Mouse (Mus musculus): ENCODE results near the gene Mbnl2. TPM values are rescaled to one million over a fixed set of nuclear protein-coding genes. Genes with fewer than 3 reads are reported as not detected.
A peak's percentile ranks its signal among the peaks of the same experiment; 100 is the strongest.

Mbnl2 gene
- polyA plus RNA-seq, 1 experiment: 64.4 TPM

DNA sequence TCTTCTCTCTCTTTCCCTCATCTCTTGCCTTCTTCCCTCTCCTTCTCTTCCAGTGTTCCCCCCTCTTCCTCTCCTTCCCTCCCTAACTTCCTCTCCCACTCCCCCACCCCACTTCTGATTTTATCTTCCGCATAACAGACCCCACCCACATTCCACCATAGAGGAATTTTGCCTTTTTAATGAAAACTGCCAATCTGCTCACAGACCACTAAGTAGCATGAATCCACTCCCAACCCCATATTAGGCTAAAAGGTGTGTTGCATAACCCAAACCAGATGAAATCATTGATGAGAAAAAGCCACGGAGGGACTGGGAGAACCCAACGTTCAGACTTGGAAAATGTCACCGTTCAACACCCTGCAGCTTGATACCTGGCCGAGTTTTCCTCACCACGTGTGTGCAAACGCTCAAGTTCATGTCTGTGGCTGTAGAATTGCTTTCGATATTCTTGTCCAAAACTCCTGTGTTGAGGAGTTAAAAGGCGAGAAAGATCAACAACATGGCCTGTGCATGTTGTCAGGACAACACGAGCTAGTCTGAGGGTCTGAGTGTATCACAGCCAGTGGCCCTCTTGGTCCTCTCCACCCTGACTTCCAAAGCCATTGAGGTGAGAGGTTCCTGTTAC is 13.0 kb downstream of the Mbnl2 start:
- H3K27ac ChIP-seq (ENCODE audit: control insufficient read depth, insufficient read depth, low read length): no peak overlapping the region
- WGBS: 91% methylated on average over 10 of the region's 10 CpGs
- TF ChIP-seq POLR2A (IDR thresholded peaks at IDR 0.05; ENCODE audit: control insufficient read depth, extremely low read depth, insufficient read depth, low read length, poor library complexity) (no peak), CTCF (IDR thresholded peaks at IDR 0.05; ENCODE audit: borderline replicate concordance, control insufficient read depth, extremely low read depth, insufficient read depth, low read length, poor library complexity) (no peak)
- H3K27me3 ChIP-seq (ENCODE audit: control insufficient read depth, insufficient read depth, low read length): no peaks in the 10 kb centered on the region
- H3K36me3 ChIP-seq (ENCODE audit: control insufficient read depth, insufficient read depth, low read length): no peaks in the 10 kb centered on the region
- H3K4me1 ChIP-seq (replicated peaks; ENCODE audit: control insufficient read depth, insufficient read depth, low read length): peaks cover 50% of the 10 kb centered on the region
- DNase-seq: no peak
- H3K4me3 ChIP-seq (ENCODE audit: control insufficient read depth, insufficient read depth, low read length): no peak overlapping the region

DNA sequence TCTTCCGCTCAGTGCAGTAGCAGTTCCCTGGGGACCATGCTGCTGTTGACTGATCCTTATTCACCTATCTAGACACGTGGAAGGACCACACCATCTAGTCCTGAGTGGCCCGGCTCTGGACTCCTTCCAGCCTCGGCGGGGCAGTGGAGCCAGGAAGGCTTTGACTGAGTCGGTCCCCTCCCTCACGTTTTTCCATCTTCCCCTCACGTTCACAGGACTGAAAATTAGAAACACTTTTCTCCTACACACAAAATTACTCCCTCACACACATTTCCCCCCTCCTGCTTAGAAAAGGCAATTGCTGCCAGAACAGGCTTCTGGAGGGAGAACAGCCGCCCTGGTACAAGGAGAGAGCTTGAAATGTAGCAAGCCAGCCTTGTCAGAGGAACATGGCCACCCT is 13.6 kb downstream of the Mbnl2 start:
- no peak for TF ChIP-seq POLR2A (IDR thresholded peaks at IDR 0.05; ENCODE audit: control insufficient read depth, extremely low read depth, insufficient read depth, low read length, poor library complexity)
- TF ChIP-seq CTCF (IDR thresholded peaks at IDR 0.05; ENCODE audit: borderline replicate concordance, control insufficient read depth, extremely low read depth, insufficient read depth, low read length, poor library complexity): no peak
- Histone ChIP-seq H3K4me3 (ENCODE audit: control insufficient read depth, insufficient read depth, low read length) (no peak overlapping the region), H3K27me3 (ENCODE audit: control insufficient read depth, insufficient read depth, low read length) (no peaks in the 10 kb centered on the region), H3K27ac (ENCODE audit: control insufficient read depth, insufficient read depth, low read length) (no peak overlapping the region), H3K4me1 (replicated peaks; ENCODE audit: control insufficient read depth, insufficient read depth, low read length) (peaks cover 52% of the 10 kb centered on the region), H3K36me3 (ENCODE audit: control insufficient read depth, insufficient read depth, low read length) (no peaks in the 10 kb centered on the region)
- no peak for DNase-seq
- 87% methylated on average over 9 of the region's 9 CpGs for WGBS

DNA sequence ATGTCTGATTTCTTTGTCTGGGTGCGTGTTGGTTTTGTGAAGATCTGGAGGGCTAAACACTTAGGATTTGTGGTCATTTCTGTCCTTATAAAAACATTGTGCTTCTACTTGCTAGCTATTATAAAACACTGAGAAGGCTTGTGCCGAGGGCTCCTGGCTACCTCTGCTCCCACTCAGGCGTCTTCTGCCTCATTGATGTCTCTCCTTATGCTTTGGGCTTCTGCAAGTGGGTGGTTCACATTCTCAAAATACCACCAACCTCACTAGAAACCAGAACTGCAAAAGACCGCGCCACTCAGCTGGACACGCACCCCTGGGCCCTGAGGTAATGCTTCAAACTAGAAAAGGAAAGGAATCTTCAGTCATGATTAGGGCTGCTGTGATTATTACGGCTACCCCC is 14.1 kb downstream of the Mbnl2 start:
- Histone ChIP-seq H3K4me1 (replicated peaks; ENCODE audit: control insufficient read depth, insufficient read depth, low read length) (peaks cover 54% of the 10 kb centered on the region), H3K4me3 (ENCODE audit: control insufficient read depth, insufficient read depth, low read length) (no peak overlapping the region), H3K27me3 (ENCODE audit: control insufficient read depth, insufficient read depth, low read length) (no peaks in the 10 kb centered on the region), H3K27ac (ENCODE audit: control insufficient read depth, insufficient read depth, low read length) (no peak overlapping the region), H3K36me3 (ENCODE audit: control insufficient read depth, insufficient read depth, low read length) (no peaks in the 10 kb centered on the region)
- WGBS: 87% methylated on average over 7 of the region's 7 CpGs
- DNase-seq: no peak
- no peak for TF ChIP-seq CTCF (IDR thresholded peaks at IDR 0.05; ENCODE audit: borderline replicate concordance, control insufficient read depth, extremely low read depth, insufficient read depth, low read length, poor library complexity)

DNA sequence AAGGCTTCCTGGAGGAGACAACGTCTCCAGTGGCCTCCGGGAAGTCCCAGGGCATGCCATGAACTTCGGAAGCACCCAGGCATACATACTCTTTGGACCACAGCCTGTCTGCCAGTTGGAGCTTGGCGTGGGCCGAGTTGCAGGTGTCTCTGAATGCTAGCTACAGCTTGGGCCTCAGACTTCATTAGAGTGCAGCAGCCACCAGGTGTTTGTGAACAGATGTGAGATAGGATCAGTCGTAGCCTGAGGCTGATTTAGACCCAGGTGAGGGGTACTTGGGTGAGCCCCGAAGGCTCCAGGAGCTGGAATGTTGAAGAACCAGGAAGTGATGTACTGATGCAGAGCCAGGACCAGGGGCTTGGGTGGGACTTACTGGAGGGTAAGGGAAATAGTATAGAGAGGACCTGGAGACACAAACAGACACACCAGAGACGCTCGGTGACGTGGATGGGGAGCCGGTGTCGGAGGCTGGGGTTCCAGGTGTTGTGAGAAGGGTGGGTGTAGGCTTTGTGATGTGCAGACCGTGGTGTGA is 15.8 kb downstream of the Mbnl2 start:
- no peak for DNase-seq
- no peaks in the 10 kb centered on the region for H3K36me3 ChIP-seq (ENCODE audit: control insufficient read depth, insufficient read depth, low read length)
- TF ChIP-seq CTCF (IDR thresholded peaks at IDR 0.05; ENCODE audit: borderline replicate concordance, control insufficient read depth, extremely low read depth, insufficient read depth, low read length, poor library complexity): no peak
- TF ChIP-seq POLR2A (IDR thresholded peaks at IDR 0.05; ENCODE audit: control insufficient read depth, extremely low read depth, insufficient read depth, low read length, poor library complexity): no peak
- H3K4me1 ChIP-seq (replicated peaks; ENCODE audit: control insufficient read depth, insufficient read depth, low read length): peaks cover 65% of the 10 kb centered on the region
- H3K27me3 ChIP-seq (ENCODE audit: control insufficient read depth, insufficient read depth, low read length): no peaks in the 10 kb centered on the region
- H3K4me3 ChIP-seq (ENCODE audit: control insufficient read depth, insufficient read depth, low read length): no peak overlapping the region
- H3K27ac ChIP-seq (ENCODE audit: control insufficient read depth, insufficient read depth, low read length): peak overlapping the region; percentile 50
- WGBS: 66% methylated on average over 13 of the region's 13 CpGs

DNA sequence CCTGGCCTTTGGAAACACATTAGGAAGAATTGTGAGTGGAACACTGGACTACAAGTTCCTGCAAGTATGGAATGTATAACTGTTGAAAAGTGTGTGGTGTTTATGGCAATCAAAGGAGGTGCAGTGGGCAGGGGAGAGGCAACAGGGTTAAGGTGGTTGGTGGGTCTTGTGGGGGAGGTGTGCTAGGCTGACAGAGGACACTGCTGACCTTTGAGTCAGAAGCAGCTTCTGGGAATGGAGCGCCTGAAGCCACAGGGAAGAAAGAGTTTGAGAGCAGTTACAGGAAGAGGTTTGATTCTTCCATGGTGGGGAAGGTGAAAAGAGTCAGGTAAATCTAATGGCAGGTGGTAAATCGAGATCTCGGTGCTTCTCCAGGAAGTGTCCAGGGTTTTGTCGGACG is 16.7 kb downstream of the Mbnl2 start:
- Histone ChIP-seq H3K27me3 (ENCODE audit: control insufficient read depth, insufficient read depth, low read length) (no peaks in the 10 kb centered on the region), H3K36me3 (ENCODE audit: control insufficient read depth, insufficient read depth, low read length) (no peaks in the 10 kb centered on the region), H3K4me1 (replicated peaks; ENCODE audit: control insufficient read depth, insufficient read depth, low read length) (peaks cover 66% of the 10 kb centered on the region), H3K27ac (ENCODE audit: control insufficient read depth, insufficient read depth, low read length) (no peak overlapping the region; the same call in 1 of the 2 replicates), H3K4me3 (ENCODE audit: control insufficient read depth, insufficient read depth, low read length) (no peak overlapping the region)
- DNase-seq: no peak
- no peak for TF ChIP-seq POLR2A (IDR thresholded peaks at IDR 0.05; ENCODE audit: control insufficient read depth, extremely low read depth, insufficient read depth, low read length, poor library complexity)
- 91% methylated on average over 5 of the region's 5 CpGs for WGBS

DNA sequence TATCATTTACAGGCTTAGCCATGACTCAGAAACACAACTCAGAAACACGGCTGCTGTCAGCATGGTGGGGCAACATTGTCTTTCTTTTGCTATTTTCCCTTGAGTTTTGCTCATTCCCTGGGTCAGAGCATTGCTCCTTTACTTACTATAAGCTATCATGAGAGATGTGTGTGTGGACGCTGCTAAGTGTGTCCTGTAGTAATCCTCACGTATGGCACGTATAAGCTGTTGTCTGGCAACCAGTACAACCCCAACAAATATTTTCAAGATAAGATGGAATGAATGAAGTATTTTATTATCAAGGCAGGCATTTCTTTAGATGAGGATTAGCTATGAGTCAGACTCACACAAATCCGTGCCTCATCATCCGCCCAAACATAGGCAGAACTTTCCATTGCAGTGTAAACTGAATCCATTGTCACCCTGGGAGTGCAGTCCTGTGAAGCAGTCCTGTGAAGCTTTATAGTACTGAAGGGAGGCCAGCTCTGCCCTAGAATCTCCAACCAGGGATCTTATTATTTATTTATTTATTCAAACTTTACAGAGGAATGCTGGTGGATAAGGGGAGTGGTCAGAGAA is 17.2 kb downstream of the Mbnl2 start:
- WGBS: 96% methylated on average over 6 of the region's 6 CpGs
- H3K27ac ChIP-seq (ENCODE audit: control insufficient read depth, insufficient read depth, low read length): no peak overlapping the region
- DNase-seq: no peak
- H3K4me1 ChIP-seq (replicated peaks; ENCODE audit: control insufficient read depth, insufficient read depth, low read length): peaks cover 62% of the 10 kb centered on the region
- no peak overlapping the region for H3K4me3 ChIP-seq (ENCODE audit: control insufficient read depth, insufficient read depth, low read length)
- H3K27me3 ChIP-seq (ENCODE audit: control insufficient read depth, insufficient read depth, low read length): no peaks in the 10 kb centered on the region
- H3K36me3 ChIP-seq (ENCODE audit: control insufficient read depth, insufficient read depth, low read length): no peaks in the 10 kb centered on the region
- TF ChIP-seq POLR2A (IDR thresholded peaks at IDR 0.05; ENCODE audit: control insufficient read depth, extremely low read depth, insufficient read depth, low read length, poor library complexity) (no peak), CTCF (IDR thresholded peaks at IDR 0.05; ENCODE audit: borderline replicate concordance, control insufficient read depth, extremely low read depth, insufficient read depth, low read length, poor library complexity) (no peak)

DNA sequence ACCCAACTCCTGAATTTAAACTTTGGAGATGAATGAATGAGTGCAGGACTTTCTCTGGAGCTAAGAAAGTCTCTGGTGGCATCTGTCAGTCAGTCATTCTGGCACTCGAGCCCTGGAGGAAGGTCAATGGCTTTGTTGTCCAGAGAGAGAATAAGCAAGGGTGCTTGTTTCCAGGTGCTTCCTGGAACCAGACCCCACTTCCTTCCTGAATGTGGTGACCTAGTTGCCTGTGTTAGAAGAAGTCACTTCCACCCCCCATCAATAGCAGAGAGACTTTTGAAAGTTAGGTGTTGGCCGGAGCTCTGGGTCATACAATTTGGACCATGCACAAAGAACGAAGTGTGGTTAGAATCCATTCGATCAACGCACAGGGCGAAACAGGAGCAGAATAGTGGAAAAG is 19.0 kb downstream of the Mbnl2 start:
- no peak overlapping the region for H3K4me3 ChIP-seq (ENCODE audit: control insufficient read depth, insufficient read depth, low read length)
- no peaks in the 10 kb centered on the region for H3K27me3 ChIP-seq (ENCODE audit: control insufficient read depth, insufficient read depth, low read length)
- WGBS: 71% methylated on average over 6 of the region's 6 CpGs
- no peak for TF ChIP-seq CTCF (IDR thresholded peaks at IDR 0.05; ENCODE audit: borderline replicate concordance, control insufficient read depth, extremely low read depth, insufficient read depth, low read length, poor library complexity)
- TF ChIP-seq POLR2A (IDR thresholded peaks at IDR 0.05; ENCODE audit: control insufficient read depth, extremely low read depth, insufficient read depth, low read length, poor library complexity): no peak
- DNase-seq: no peak
- peak overlapping the region; percentile 54 for H3K27ac ChIP-seq (ENCODE audit: control insufficient read depth, insufficient read depth, low read length)
- H3K36me3 ChIP-seq (ENCODE audit: control insufficient read depth, insufficient read depth, low read length): no peaks in the 10 kb centered on the region
- peaks cover 53% of the 10 kb centered on the region for H3K4me1 ChIP-seq (replicated peaks; ENCODE audit: control insufficient read depth, insufficient read depth, low read length)

Data from thymus, adult 2 months (tissue).